Mouse (Mus musculus) kidney, adult 9 months (tissue): ENCODE measurements around the gene Trim56.

Source experiments
- DNase-seq: peaks from one replicate; pipeline ENCODE4 v3.0.0; 2022

Trim56 gene

DNA sequence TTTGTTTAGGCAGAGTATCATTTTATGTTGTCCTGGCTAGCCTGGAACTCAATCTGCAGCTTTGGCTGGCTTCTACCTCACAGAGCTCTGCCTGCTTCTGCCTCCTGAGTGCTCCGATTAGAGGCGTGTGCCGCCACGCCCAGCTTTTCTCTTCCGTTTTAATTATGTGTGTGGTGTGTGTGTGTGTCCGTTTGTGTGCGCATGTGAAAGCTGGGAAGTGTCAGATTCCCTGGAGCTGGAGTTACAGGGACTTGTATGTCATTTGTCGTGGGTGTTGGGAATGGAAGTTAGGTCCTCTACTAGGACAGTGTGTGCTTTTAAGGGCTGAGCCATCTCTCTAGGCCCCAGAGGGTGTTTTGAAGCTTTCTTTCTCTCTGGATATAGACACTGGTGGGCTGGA, 42.9 kb downstream of the Trim56 start:
- no peak for DNase-seq

DNA sequence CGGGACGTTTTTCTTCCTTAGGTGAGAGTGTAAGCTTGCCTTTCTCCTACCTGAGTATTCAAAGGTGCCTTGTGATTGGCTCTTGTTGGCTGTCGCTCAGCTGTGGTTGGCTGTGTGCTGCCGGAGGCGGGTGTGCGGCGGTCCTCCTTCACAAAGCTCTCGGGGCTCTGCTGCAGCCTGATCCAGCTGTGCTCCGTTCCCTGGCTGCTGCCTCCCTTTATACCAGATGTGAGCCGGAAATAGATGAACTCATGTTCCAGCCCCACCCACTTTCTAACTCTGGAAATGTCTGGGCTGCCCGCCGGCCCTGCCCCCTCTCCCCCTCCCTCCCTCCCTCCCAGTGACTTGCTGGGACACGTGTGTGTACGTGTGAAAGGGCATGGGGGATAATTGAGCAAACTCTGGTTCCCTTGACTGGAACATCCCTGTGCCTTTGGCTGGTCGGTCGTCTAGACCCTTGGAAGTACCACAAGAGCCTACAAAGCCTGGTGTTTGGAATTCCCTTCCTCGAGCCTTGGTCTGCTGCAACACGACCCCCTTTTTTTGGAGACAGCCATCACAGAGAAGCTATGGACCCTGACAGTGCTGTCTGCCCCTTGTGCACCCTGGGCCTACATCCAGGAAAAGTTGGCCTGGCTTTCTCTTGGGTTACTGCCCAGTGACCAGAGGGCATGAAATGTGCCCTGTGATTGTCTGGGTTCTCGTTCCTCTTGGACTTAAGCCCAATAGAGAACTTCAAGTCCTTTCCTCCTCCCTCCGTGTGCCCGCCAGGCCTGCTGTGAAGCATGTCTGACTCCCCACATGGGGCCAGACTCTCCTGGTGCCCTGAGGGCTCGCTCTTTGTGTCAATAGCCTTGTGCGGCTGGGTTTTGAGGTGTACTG, 43.7 kb downstream of the Trim56 start, which contains the start of gene Serpine1:
Serpine1 (minus strand) TSS at position 190 of the 882 bp plus-strand sequence.
- DNase-seq: peak; percentile 98

DNA sequence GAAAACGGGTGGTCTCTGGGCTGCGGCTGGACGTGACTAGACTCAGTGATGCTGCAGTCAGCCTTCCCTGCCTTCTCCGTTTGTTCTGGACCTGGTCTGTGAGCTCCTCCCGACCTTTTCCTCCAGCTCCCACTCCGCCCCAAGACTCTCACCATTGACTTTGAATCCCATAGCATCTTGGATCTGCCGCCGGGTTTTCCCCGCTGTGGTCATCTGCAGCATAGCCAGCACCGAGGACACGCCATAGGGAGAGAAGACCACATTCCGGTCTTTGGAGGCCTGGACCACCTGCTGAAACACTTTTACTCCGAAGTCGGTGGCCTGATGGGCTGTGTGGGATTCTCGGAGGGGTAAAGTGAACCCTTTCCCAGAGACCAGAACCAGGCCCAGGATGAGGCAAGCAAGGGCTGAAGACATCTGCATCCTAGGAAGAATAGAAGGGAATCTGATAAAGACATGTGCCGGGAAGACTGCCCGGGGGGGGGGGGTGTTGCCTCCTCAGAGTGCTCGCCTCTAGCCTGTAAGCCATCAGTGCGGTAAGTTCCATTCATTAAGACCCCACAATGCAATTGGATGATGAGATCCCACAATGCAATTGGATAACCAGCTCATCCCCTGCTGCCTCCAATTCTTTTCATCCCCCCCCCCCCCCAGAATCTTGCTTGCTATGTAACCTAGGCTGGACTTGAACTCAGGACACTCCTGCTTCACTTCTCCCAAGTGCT, 45.0 kb downstream of the Trim56 start:
- DNase-seq: no peak

DNA sequence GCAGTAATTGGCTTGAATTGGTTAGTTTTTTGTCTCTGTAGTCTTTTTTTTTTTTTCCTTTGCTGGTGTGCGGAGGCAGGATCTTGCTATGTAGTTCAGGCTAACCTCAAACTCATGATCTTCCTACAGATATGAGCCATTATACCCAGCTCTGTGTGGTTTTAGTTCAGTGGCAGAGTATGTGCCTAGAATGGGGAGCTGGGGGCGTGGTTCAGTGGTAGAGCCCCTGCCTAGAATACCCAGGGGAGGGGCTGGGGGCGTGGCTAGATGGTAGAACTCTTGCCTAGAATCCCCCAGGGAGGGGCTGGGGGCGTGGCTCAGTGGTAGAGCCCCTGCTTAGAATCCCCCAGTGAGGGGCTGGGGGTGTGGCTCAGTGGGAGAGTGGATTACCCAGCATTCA, 47.3 kb downstream of the Trim56 start:
- DNase-seq: no peak

DNA sequence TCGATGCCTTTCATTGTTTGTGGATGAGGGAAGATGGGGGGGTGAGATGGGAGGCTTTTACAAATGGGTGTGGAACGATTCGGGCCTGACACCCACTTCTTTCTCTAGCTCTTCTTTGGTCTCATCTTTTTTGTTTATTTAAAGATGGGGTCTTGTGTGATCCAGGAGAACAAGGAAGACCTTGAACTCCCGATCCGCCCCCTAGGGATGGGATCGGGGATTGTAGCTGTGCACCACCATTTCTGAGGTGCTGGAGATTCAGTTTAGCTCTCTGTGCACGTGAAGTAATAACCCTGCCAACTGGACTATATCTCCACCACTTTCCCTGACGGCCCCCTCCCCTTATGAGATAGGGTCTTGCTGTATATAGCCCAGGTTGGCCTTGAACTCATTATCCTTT, 50.1 kb downstream of the Trim56 start:
- no peak for DNase-seq

DNA sequence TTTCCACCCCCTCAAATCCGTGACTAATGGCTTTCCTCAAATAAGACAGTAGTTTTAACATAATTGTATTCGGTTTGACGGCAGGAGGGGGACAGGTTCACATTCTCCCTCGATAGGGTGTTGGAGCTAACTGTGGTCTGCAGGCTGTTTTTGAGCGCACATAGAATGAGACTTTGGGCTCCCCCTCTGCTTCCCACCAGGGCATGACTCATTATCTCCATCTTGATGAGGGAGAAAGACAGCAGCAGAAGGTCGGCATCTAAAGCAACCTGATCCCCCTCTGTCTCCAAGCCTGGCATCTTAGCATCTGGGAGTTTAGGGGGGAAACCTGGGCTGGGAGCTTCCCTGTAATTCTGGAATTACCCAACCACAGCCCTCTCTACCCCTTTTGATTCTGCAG, 50.6 kb downstream of the Trim56 start:
- no peak for DNase-seq

DNA sequence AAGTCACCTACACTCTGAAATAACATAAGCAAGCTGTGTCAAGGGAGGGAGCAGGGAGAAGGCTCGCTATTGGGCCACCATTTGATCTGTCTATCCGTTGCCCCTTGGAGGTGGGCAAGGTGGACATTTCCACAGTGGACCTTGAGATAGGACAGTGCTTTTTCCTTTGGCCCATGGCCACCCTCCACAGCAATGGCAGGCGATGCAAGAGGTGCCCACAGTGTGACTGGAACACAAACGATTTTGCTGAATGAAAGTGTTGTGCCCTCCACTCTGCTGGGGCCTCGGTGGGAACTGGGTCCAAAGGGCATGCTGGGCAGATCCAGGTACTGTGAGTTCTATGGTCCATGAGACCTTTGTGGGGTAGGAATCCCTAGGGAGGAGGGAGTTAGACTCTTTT, 53.4 kb downstream of the Trim56 start:
- no peak for DNase-seq

DNA sequence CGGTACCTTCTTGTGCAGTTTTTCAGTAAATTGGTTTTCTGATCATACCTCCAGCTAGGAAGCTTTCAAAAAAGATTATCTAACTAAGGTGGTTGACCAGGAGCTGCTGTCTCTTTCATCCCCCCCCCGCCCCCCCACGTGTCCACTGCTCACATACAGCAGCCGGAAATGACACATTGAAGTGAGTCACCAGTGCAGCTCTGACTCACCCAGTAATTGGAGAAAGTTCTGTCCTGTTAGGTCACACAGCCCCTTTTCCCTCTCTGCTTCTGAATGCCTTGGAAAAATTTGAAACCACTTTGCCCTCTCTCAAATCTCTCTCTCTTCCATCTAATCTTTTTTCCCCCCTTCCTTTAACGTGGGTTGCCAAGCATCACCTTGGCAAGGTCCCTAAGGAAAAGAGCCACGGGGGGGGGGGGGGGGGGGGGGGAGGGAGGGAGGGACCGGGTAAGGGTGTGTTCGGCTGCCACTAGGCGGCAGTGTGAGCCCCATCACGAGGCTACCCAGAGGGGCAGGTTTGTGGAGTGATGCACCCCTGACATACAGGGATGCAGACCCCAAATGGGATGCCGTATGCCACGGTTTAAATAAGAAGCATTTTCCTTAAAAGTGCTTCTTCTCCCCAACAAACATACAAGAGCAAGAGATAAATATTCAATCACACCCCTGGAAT, 54.1 kb downstream of the Trim56 start:
- peak; percentile 52 for DNase-seq
